Mouse (Mus musculus): ENCODE measurements around the gene Fads6.

The Fads6 gene

DNA sequence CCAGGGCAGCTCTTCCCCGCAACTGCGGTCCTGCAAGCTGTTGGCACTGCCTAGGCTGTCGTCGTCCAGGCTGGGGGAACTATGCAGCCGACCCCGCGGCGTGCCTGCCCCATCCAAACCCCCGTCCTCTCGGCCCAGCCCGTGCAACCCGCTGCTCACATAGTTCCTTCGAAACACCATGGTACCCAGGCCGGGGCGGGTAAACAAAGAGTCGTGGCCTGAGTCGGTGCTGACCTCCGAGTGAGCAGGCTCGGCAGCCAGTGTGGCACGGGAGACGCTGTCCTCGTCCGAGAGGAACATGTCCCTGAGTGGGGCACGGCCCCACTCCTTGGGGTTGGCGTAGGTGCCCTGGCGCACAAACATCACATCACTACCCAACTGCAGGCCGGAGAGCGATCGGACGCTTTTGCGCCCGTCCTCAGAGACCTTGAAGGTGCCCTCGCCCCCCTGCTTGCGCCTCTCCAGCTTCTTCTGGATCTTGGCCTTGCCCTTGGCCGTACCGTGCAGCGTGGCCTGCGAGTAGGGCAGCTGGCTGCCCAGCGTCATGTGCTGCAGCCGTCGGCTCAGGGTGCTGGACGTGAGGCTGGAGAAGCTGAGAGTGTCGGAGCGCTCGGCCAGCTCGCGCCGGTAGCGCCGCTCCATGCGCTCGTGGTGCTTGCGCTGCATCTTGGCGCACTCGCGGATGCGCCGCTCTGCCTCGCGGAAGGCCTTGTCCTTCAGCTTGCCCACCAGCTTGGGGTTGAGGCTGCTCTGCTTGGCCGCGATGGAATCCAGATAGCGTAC, 21.0 kb upstream of the Fads6 start:
- no peaks in the 10 kb centered on the region for H3K36me3 ChIP-seq (ENCODE audit: control insufficient read depth, insufficient read depth, low read length, poor library complexity, severe bottlenecking)
- H3K27me3 ChIP-seq (ENCODE audit: control insufficient read depth, insufficient read depth, low read length, poor library complexity, severe bottlenecking), result no peaks in the 10 kb centered on the region
- DNase-seq (ENCODE audit: low read depth, low spot score), result no peak

DNA sequence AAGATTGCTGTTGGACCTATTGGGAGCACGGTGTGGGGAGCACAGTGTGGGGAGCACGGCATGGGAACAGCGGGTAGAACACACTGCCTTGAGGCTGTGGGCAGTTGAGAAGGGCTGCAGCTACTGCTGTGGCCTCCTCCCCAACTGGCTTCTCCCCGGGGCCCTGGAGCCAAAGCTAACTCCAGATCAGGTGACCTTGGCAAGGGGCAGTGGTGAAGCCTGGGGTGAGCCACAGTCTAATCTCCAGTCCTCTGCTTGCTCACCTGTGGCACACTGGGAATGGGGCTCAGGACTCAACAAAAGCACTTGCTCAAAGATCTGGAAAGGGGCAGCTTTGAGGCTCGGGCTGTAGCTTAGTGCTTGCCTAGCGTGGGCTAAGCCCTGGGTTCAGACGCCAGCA, 19.7 kb upstream of the Fads6 start:
- DNase-seq (ENCODE audit: low read depth, low spot score), result no peak
- H3K27me3 ChIP-seq (ENCODE audit: control insufficient read depth, insufficient read depth, low read length, poor library complexity, severe bottlenecking), result no peaks in the 10 kb centered on the region
- no peaks in the 10 kb centered on the region for H3K36me3 ChIP-seq (ENCODE audit: control insufficient read depth, insufficient read depth, low read length, poor library complexity, severe bottlenecking)

DNA sequence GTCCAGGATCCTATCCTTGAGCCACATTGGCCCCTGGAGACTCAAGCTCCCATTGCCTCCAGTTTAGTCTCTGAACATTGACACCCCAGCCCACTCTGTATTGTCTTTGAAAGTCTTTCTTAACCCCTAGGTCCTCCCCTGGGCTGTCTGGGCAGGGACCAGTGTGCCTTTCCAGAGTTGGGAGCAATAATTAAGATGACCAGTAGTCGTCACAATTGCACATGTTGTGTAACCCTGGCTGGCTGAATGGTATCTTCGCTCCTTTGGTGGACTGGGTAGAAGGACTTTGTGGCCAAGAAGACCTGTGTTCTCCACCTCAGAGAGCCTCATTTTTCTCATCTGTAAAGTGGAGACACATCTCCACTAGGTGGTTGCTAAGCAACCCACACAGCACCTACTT, 16.8 kb upstream of the Fads6 start:
- Histone ChIP-seq H3K27me3 (ENCODE audit: control insufficient read depth, insufficient read depth, low read length, poor library complexity, severe bottlenecking) (no peaks in the 10 kb centered on the region), H3K36me3 (ENCODE audit: control insufficient read depth, insufficient read depth, low read length, poor library complexity, severe bottlenecking) (no peaks in the 10 kb centered on the region)
- no peak for DNase-seq (ENCODE audit: low read depth, low spot score)

DNA sequence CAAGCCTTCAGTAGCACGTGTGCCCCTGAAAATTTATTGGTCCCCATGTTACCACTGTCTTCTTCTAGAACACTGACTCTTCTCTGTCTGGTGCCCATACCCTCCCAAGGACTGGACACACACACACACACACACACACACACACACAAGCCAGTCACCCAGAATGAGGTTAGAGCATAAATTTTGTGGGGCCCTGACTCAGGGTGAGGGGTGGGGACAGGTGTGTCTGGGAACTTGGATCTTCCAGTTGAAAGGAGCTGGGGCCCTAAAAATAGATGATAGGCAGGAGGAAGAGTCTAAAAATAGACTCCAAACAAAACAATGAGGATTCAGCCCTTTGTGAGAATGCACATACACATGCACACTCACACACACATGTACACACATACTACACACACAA, 11.3 kb upstream of the Fads6 start:
- DNase-seq (ENCODE audit: low read depth, low spot score), result no peak
- H3K36me3 ChIP-seq (ENCODE audit: control insufficient read depth, insufficient read depth, low read length, poor library complexity, severe bottlenecking), result no peaks in the 10 kb centered on the region
- no peaks in the 10 kb centered on the region for H3K27me3 ChIP-seq (ENCODE audit: control insufficient read depth, insufficient read depth, low read length, poor library complexity, severe bottlenecking)

- H3K27me3 ChIP-seq (ENCODE audit: control insufficient read depth, insufficient read depth, low read length, poor library complexity, severe bottlenecking), result no peaks in the 10 kb centered on the region
Observed at GRCm38 (mm10) chr11:115306863-115307262, 9.4 kb upstream of the Fads6 start, which contains the start of gene Otop2. Gene Otop2 (plus strand): TSS chr11:115307163.

GRCm38 (mm10) chr11:115303167-115303566, 5.7 kb upstream of the Fads6 start:
- no peaks in the 10 kb centered on the region; the same call in 1 of the 2 replicates for H3K27me3 ChIP-seq (ENCODE audit: control insufficient read depth, insufficient read depth, low read length, poor library complexity, severe bottlenecking)
- H3K36me3 ChIP-seq (ENCODE audit: control insufficient read depth, insufficient read depth, low read length, poor library complexity, severe bottlenecking), result no peaks in the 10 kb centered on the region
- no peak for DNase-seq (ENCODE audit: low read depth, low spot score)

More at GRCm38 (mm10) chr11:115306863-115307262, 9.4 kb upstream of the Fads6 start, which contains the start of gene Otop2:
- no peaks in the 10 kb centered on the region for H3K36me3 ChIP-seq (ENCODE audit: control insufficient read depth, insufficient read depth, low read length, poor library complexity, severe bottlenecking)
- no peak for DNase-seq (ENCODE audit: low read depth, low spot score)

DNA sequence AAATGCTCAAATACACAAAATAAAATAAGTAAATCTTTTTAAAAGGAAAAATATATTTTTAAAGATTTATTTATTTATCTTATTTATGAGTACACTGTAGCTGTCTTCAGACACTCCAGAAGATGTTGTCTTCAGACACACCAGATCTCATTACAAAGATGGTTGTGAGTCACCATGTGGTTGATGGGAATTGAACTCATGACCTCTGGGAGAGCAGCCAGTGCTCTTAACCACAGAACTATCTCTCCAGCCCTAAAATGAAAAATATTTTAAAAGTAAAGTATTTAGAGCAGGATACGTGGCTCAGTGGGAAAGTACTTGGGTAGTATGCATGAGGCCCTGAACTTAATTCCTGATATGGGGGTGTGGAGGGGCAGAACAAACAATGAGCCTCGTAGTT, 3.9 kb upstream of the Fads6 start:
- no peaks in the 10 kb centered on the region for H3K36me3 ChIP-seq (ENCODE audit: control insufficient read depth, insufficient read depth, low read length, poor library complexity, severe bottlenecking)
- no peaks in the 10 kb centered on the region; the same call in 1 of the 2 replicates for H3K27me3 ChIP-seq (ENCODE audit: control insufficient read depth, insufficient read depth, low read length, poor library complexity, severe bottlenecking)
- DNase-seq (ENCODE audit: low read depth, low spot score), result no peak

GRCm38 (mm10) chr11:115300745-115301144, 3.3 kb upstream of the Fads6 start:
- DNase-seq (ENCODE audit: low read depth, low spot score), result no peak
- Histone ChIP-seq H3K27me3 (ENCODE audit: control insufficient read depth, insufficient read depth, low read length, poor library complexity, severe bottlenecking) (no peaks in the 10 kb centered on the region; the same call in 1 of the 2 replicates), H3K36me3 (ENCODE audit: control insufficient read depth, insufficient read depth, low read length, poor library complexity, severe bottlenecking) (no peaks in the 10 kb centered on the region)

DNA sequence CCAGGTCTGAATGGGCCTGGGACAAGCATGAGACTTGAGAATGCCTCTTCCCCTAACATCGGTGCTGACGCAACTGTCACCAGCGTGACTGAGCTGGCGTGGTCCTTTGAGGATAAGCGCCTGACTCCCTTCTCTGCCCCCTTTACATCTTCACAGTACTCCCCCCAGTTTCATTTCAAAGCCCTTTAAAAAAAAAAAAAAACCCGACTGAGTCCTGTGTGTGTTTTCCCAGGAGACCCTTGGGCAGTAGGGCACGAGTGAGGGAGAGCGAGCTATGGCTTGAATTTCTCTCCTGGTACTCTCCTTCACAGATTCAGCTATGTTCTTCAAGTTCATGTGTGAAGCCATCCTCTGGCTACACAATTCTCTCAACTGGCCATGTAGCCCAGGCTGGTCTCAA, 697 bp upstream of the Fads6 start:
- no peaks in the 10 kb centered on the region for H3K36me3 ChIP-seq (ENCODE audit: control insufficient read depth, insufficient read depth, low read length, poor library complexity, severe bottlenecking)
- no peak for DNase-seq (ENCODE audit: low read depth, low spot score)
- H3K27me3 ChIP-seq (ENCODE audit: control insufficient read depth, insufficient read depth, low read length, poor library complexity, severe bottlenecking), result no peaks in the 10 kb centered on the region; the same call in 1 of the 2 replicates

- H3K36me3 ChIP-seq (ENCODE audit: control insufficient read depth, insufficient read depth, low read length, poor library complexity, severe bottlenecking), result no peaks in the 10 kb centered on the region
- no peak for DNase-seq (ENCODE audit: low read depth, low spot score)
- H3K27me3 ChIP-seq (ENCODE audit: control insufficient read depth, insufficient read depth, low read length, poor library complexity, severe bottlenecking), result no peaks in the 10 kb centered on the region; the same call in 1 of the 2 replicates
Observed at GRCm38 (mm10) chr11:115296471-115297210, 822 bp downstream of the Fads6 start.

DNA sequence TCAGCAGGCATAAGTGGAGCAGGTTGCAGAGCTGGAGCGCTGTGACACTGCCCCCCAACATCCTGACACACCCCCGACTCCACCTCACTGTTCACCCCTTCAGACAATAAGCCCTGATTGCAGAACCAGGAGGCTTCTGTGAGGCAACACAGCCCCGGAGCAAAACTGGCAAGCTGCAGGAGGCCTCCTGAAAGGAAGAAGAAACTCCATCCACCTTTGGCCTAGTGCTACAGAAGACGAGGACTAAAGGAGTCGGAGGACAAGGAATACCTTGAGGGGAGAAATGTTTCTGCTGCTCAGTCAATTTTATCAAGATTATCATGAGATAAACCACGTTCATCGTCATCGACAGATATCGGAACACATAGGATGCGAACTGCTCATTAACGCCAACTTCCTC, 1.5 kb downstream of the Fads6 start:
- no peaks in the 10 kb centered on the region for H3K36me3 ChIP-seq (ENCODE audit: control insufficient read depth, insufficient read depth, low read length, poor library complexity, severe bottlenecking)
- no peak for DNase-seq (ENCODE audit: low read depth, low spot score)
- no peaks in the 10 kb centered on the region; the same call in 1 of the 2 replicates for H3K27me3 ChIP-seq (ENCODE audit: control insufficient read depth, insufficient read depth, low read length, poor library complexity, severe bottlenecking)

GRCm38 (mm10) chr11:115292631-115293375, 4.7 kb downstream of the Fads6 start:
- Histone ChIP-seq H3K36me3 (ENCODE audit: control insufficient read depth, insufficient read depth, low read length, poor library complexity, severe bottlenecking) (no peaks in the 10 kb centered on the region), H3K27me3 (ENCODE audit: control insufficient read depth, insufficient read depth, low read length, poor library complexity, severe bottlenecking) (no peaks in the 10 kb centered on the region)
- DNase-seq (ENCODE audit: low read depth, low spot score), result no peak

DNA sequence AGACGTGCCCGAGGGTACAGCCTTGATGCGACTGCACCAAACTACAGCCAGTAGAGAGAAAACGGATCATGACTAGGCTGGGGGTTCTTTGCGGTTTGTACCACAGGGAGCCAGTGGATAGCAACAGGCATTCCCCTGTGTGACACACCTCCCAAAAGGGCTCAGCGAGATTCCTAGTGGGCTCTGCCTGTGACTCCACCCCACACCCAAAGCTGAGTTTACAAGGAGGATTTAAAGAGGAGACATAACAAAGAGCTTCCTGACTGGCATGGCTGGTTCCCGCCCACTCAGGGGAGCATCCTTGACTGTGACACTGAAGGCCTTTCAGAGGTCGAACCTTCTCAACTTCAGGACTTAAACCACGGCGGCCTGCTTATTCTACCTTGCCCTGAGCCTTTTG, 6.0 kb downstream of the Fads6 start:
- no peaks in the 10 kb centered on the region for H3K36me3 ChIP-seq (ENCODE audit: control insufficient read depth, insufficient read depth, low read length, poor library complexity, severe bottlenecking)
- no peak for DNase-seq (ENCODE audit: low read depth, low spot score)
- no peaks in the 10 kb centered on the region for H3K27me3 ChIP-seq (ENCODE audit: control insufficient read depth, insufficient read depth, low read length, poor library complexity, severe bottlenecking)

GRCm38 (mm10) chr11:115290919-115291318, 6.5 kb downstream of the Fads6 start:
- DNase-seq (ENCODE audit: low read depth, low spot score), result no peak
- H3K27me3 ChIP-seq (ENCODE audit: control insufficient read depth, insufficient read depth, low read length, poor library complexity, severe bottlenecking), result no peaks in the 10 kb centered on the region

DNA sequence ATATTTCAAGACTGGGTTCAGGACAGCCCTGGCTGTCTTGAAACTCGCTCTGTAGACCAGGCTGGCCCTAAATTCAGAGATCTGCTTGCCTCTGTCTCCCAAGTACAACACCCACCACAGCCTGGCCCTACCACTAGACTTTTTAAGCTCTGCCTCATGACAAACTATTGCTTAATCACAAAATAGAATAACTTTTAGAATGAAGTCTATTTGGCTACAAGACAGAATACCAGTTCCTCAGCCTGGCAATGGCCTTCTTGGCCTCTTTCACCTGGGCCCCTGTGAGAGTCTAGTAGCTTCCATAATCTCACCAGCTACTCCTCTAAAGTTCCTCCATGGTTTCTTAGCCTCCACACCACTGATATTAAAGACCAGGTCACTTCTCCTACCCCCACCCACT, 7.1 kb downstream of the Fads6 start:
- Histone ChIP-seq H3K27me3 (ENCODE audit: control insufficient read depth, insufficient read depth, low read length, poor library complexity, severe bottlenecking) (no peaks in the 10 kb centered on the region), H3K36me3 (ENCODE audit: control insufficient read depth, insufficient read depth, low read length, poor library complexity, severe bottlenecking) (no peaks in the 10 kb centered on the region)
- DNase-seq (ENCODE audit: low read depth, low spot score), result no peak

More at GRCm38 (mm10) chr11:115290919-115291318, 6.5 kb downstream of the Fads6 start:
- no peaks in the 10 kb centered on the region for H3K36me3 ChIP-seq (ENCODE audit: control insufficient read depth, insufficient read depth, low read length, poor library complexity, severe bottlenecking)
